Mouse (Mus musculus) kidney, adult 2 months (tissue): ENCODE results near the gene Serbp1.

Experiments
- CTCF ChIP-seq: fragments of 200-500 bp; conservative IDR thresholded peaks from 2 replicates; pipeline ENCODE4 v1.5.1; 2011; ENCODE audit warnings: low read depth, mild to moderate bottlenecking, control low read depth, low read length, moderate library complexity, mixed read lengths; ENCODE audit not compliant: insufficient read depth, insufficient read length
- POLR2A ChIP-seq: fragments of 200-500 bp; IDR thresholded peaks from one replicate; pipeline ENCODE4 v1.6.1; 2011; ENCODE audit warnings: low read depth, low read length, control low read depth

DNA sequence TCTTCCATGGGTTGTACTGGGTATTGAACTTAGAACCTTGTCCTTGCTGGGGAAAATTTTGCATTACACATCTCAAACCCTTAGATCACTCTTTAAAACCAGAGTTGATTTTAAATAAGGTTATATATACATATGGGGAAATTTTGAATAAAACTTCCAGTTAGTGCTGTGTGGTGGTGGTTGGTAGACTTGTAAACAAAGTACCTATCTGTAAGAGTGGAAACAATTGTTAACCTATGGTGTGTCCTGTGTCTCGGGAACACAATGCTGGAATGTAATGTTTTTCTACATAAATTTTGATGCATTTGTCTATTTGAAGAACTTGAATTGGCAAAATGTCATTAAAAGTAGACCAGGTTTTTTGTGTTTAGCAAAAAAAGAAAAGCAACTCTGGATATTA lies 31.0 kb downstream of the Serbp1 start:
- TF ChIP-seq CTCF (no peak), POLR2A (no peak)
